Mouse (Mus musculus) heart, postnatal 36 days (tissue): ENCODE measurements at regions not wholly inside any gene's neighbourhood (a gene's known extent, or its start where the extent isn't known, plus 50 kb on each side); places are given as distances from the start of the nearest gene placed in this dataset.

Experiments
- DNase-seq, 2 experiments: peaks; one replicate each; pipeline ENCODE4 v3.0.0; 2021 to 2022
- intact Hi-C: fragments of 180-260 bp; cut with DNase I; formaldehyde crosslinking; loops from one replicate; pipeline ENCODE4 v1.15.1; 2025

DNA sequence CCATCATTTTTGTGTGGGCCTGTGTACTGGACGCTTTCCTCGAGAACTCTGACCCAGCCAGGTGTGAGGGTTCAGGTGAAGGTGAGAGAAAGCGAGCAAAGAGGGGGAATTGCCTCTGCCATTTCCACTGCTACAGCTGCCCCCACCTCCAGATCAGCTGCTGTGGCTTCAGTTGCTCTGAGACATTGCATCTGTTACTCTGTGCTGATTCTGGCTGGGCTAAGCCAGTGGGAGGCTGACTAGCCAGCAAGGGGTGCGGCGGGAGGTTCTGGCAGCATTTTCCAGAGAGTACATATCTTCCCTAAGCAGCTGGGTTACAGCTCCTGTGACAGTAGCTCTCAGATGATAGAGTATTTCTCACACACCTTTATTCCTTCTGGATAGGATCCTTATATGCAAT is 712.7 kb upstream of the Cdh18 start:
- intact Hi-C loops: no loop called here
- DNase-seq: no peak

DNA sequence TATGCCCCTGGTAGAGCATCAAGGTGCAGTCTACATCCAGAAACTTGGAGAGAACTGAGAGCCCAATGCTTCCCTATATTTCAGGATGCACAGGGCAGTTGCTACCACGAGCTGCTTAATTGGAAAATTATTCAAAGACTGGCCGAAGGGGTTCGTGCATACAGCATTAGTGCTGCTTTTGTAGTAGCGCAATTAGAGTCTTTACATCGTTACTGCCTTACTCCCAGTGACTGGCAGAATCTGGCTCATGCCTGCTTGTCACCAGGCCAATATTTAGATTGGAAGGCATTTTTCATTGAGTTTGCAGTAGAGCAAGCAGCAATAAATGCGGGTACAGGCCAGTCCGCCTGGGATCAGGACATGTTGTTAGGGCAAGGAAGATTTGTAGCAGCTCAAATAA is 690.3 kb upstream of the Cdh18 start:
- intact Hi-C loops: no loop called here
- DNase-seq: no peak

DNA sequence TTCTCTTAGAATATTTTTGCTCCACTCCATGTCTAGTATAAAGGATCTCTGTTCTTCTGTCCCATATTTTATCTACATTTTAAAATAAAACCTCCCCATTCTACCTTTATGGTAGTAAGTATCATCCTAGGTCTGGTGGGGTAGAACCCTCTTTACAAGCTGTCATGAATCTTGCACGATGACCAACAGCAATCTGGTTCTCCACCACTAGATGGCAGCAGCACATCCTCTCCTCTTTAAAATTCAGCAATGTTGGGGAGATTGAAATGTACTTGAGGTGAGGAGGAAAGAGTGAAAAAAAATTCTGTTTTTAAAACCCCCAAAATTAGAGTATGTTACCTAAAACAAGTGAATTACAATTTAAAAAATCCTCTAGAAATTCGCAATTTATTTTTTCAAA is 663.6 kb upstream of the Cdh18 start:
- peak in 1 of 2 experiments; percentile 15 for DNase-seq
- intact Hi-C loops: no loop called here
